Mouse (Mus musculus): Measurements from ENCODE around the gene Lpo. TPM values are rescaled to one million over a fixed set of nuclear protein-coding genes. Genes with fewer than 3 reads are reported as not detected.

Lpo gene
- not detected in 2 replicates for polyA plus RNA-seq (2012; ENCODE audit: low replicate concordance)

GRCm38 (mm10) chr11:87828239-87828900 lies at the start of gene Lpo:
Lpo (minus strand) TSS chr11:87828289.

DNA sequence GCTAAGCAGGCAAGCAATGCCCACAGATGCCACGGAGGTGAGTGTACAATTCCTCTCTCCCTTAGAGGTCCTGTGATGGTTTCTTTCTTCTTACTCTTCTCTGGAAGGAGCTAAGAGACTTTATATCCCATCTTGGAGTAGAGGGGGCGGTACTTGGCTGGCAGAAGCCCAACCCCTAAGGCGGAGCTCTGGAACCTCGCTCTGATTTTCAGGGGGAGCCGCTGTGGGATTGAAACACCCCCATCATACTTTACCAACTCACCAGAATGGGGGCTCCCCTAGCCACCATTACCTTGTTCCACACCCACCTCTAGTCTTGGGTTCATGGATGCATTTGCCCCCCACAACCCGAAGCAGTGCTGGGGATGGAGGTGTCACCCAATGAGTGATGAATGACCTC lies 47.3 kb upstream of the Lpo start, which contains the start of gene Epx:
Gene Epx (minus strand): TSS at position 101 of the 400 bp plus-strand sequence.

GRCm38 (mm10) chr11:87852690-87853596 lies 24.9 kb upstream of the Lpo start, which contains the start of gene Mks1:
Mks1 (plus strand) TSS chr11:87853215.

GRCm38 (mm10) chr11:87793460-87793859 lies 34.6 kb downstream of the Lpo start, which contains the start of gene Mpo:
Mpo (plus strand) TSS chr11:87793581.

DNA sequence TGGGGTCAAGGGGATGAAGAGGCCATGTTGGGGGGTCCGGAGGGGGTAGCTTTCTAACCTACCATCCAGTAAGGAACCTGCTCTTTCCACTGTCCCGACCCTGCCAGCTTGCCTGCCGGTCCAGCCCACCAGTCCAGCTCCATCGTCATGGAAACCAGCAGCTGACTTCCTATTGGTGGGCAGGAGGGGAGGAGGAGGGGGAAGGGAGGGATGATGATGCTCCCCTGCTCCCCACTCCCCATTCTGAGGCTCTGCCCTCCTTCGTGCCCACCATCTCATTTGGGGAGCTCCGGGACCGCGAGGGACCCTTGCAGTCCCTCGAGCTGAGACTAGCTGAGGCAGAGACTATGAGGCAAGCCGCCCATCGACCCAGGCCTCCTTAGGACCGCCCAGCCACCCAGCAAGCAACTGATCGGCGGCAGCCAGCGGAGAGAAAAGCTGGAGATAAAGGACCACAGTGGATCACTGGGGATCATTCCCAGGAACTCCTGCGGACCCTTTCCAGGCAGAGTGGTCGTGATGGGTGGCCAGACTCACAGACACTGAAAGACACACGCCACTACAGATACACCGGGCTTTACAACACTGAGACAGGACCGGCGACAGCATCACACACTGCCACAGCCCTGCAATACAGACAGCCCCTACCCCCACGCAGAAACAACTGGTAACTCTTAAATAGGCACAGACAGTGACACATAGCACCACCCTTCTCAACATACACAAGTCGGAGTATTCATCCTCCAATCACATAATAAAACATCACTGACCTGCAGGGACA lies 67.6 kb downstream of the Lpo start, which contains the start of gene Tspoap1:
Gene Tspoap1 (plus strand): TSS at position 241 of the 781 bp plus-strand sequence.

Other genes starting within 250 kb of the Lpo start
- gene Mtmr4, start 236.1 kb downstream of the Lpo start, polyA plus RNA-seq (2012; ENCODE audit: low replicate concordance), result 22.3 and 42.2 TPM in 2 replicates
- gene Hsf5, start 211.1 kb downstream of the Lpo start, polyA plus RNA-seq (2012; ENCODE audit: low replicate concordance), result 0.10 TPM in 1 of 2 replicates, not detected in the other
- 7.9 and 32.8 TPM in 2 replicates for gene Rnf43, start 165.6 kb downstream of the Lpo start, polyA plus RNA-seq (2012; ENCODE audit: low replicate concordance)
- 14.4 and 17.5 TPM in 2 replicates for gene Supt4a, start 90.7 kb downstream of the Lpo start, polyA plus RNA-seq (2012; ENCODE audit: low replicate concordance)
- gene Tspoap1, start 67.7 kb downstream of the Lpo start, polyA plus RNA-seq (2012; ENCODE audit: low replicate concordance), result 1.8 and 5.1 TPM in 2 replicates
- gene Mpo, start 34.7 kb downstream of the Lpo start, polyA plus RNA-seq (2012; ENCODE audit: low replicate concordance), result 6.4 and 14.0 TPM in 2 replicates
- gene Mks1, start 24.9 kb upstream of the Lpo start, polyA plus RNA-seq (2012; ENCODE audit: low replicate concordance), result 12.1 and 15.1 TPM in 2 replicates
- 0.08 and 0.19 TPM in 2 replicates for gene Epx, start 47.2 kb upstream of the Lpo start, polyA plus RNA-seq (2012; ENCODE audit: low replicate concordance)
- not detected in 2 replicates for gene Olfr462, start 64.0 kb upstream of the Lpo start, polyA plus RNA-seq (2012; ENCODE audit: low replicate concordance)
- not detected in 2 replicates for gene Olfr463, start 69.1 kb upstream of the Lpo start, polyA plus RNA-seq (2012; ENCODE audit: low replicate concordance)
- gene Olfr464, start 92.7 kb upstream of the Lpo start, polyA plus RNA-seq (2012; ENCODE audit: low replicate concordance), result not detected in 2 replicates
- gene Dynll2, start 159.2 kb upstream of the Lpo start, polyA plus RNA-seq (2012; ENCODE audit: low replicate concordance), result 22.5 and 31.4 TPM in 2 replicates
- 146 TPM in 2 replicates for gene Srsf1, start 219.1 kb upstream of the Lpo start, polyA plus RNA-seq (2012; ENCODE audit: low replicate concordance)
- 14.8 and 20.3 TPM in 2 replicates for gene Vezf1, start 240.0 kb upstream of the Lpo start, polyA plus RNA-seq (2012; ENCODE audit: low replicate concordance)